Mouse (Mus musculus) embryonic fibroblast, embryonic 13.5 days (primary cell): Measurements from ENCODE around the gene Tenm4.

Experiments used
- CTCF ChIP-seq: IDR thresholded peaks from 2 replicates; pipeline ENCODE4 v1.5.1; 2011; ENCODE audit warnings: mild to moderate bottlenecking, control low read depth, low read length, moderate library complexity, borderline replicate concordance; ENCODE audit not compliant: insufficient read depth
- POLR2A ChIP-seq: IDR thresholded peaks from 2 replicates; pipeline ENCODE4 v1.6.1; 2011; ENCODE audit warnings: low read depth, mild to moderate bottlenecking, control low read depth, low read length, moderate library complexity

GRCm38 (mm10) chr7:96768718-96769117, 597.7 kb downstream of the Tenm4 start:
- no peak for TF ChIP-seq POLR2A
- TF ChIP-seq CTCF = no peak
